Mouse (Mus musculus) brain, embryonic 14.5 days (tissue): ENCODE measurements at regions not wholly inside any gene's neighbourhood (a gene's known extent, or its start where the extent isn't known, plus 50 kb on each side); places are given as distances from the start of the nearest gene placed in this dataset.

Experiments used
- CTCF ChIP-seq: fragments of 200-500 bp; IDR thresholded peaks from 2 replicates; pipeline ENCODE4 v1.5.1; 2012; ENCODE audit warnings: inconsistent platforms, mild to moderate bottlenecking, moderate library complexity, borderline replicate concordance; ENCODE audit not compliant: insufficient read depth, insufficient read length; ENCODE audit errors: extremely low read depth
- POLR2A ChIP-seq: fragments of 200-500 bp; IDR thresholded peaks from 2 replicates; pipeline ENCODE4 v1.6.1; 2012; ENCODE audit warnings: mild to moderate bottlenecking, inconsistent platforms, borderline replicate concordance; ENCODE audit not compliant: poor library complexity, insufficient read depth, insufficient read length, severe bottlenecking; ENCODE audit errors: extremely low read depth

DNA sequence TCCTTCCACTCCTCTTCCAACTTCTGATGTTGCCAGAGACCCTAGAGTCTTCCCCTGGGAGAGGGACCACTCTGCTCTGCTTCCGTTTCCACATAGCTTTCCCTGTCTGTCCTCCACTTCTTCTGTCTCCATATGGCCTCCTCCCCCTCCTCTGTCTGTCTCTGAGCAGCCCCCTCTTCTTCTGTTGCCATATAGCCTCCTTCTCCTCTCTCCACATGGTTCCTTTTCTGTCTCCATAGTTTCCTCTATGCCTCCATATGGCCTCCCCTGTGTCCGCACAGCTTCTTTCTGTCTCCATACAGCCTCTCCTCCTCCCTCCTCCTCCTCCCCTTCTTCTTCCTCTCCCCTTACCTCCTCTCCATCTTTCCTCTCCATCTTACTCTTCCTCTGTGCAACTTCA, 158.5 kb upstream of the Rapgef5 start:
- TF ChIP-seq POLR2A = no peak
- TF ChIP-seq CTCF = no peak
